Mouse (Mus musculus) left cerebral cortex, postnatal 36 days (tissue): ENCODE results near the gene Colq. TPM values are rescaled to one million over a fixed set of nuclear protein-coding genes. Genes with fewer than 3 reads are reported as not detected.
A peak's percentile ranks its signal among the peaks of the same experiment; 100 is the strongest.

Experiments used
- DNase-seq, 2 experiments: peaks; one replicate each; pipeline ENCODE4 v3.0.0; 2021 to 2022; ENCODE audit warnings: low spot score in 2 of 2, mixed read lengths in 1 of 2
- intact Hi-C: fragments of 180-260 bp; cut with DNase I; formaldehyde crosslinking; loops from one replicate; pipeline ENCODE4 v1.15.1; 2025
- total RNA-seq, 2 experiments: library from RNA; stranded (reverse); gene quantifications; 2 replicates each; pipeline ENCODE4 v1.2.3; 2021

The Colq gene
- total RNA-seq, 2 experiments from 2014 or later: 1.4 to 2.6 TPM

DNA sequence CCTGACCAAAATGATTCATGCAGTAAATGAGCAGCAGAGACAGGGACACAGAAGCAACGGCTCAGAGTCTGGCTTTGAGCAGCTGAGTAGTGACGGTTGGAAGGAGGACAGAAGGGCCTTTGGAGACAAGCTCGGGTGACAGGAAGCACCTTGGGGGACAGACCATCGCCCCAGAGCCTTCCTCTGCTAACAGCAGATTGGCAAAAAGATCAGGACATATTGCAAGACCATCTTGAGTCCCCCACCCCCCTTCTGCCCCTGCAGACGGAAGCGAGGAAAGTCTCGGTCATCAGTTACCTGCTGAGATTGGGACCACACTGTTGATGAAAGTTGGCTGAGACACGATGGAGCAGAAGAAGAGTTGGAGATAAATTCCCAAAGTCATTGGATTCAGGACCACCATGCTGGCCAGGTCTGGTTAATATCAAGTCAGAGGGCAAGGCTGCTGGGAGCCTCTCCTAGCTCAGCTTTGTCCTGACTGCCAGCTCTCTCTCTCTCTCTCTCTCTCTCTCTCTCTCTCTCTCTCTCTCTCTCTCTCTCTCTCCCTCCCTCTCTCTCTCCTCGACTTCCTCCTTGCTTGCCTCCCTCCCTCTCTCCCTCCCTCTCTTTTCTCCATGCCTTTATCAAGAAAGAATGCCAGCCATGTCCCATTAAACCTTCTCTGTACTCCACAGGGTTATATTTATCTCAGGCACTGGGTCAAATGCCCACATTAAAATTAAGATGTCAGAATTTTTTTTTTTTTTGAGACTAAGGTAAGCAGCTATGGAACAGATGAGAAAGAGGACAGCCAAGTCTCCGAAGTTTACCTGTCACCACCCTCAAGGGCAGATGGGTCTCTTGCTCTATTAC is 14.1 kb downstream of the Colq start:
- intact Hi-C loops: no loop called here
- DNase-seq: no peak

DNA sequence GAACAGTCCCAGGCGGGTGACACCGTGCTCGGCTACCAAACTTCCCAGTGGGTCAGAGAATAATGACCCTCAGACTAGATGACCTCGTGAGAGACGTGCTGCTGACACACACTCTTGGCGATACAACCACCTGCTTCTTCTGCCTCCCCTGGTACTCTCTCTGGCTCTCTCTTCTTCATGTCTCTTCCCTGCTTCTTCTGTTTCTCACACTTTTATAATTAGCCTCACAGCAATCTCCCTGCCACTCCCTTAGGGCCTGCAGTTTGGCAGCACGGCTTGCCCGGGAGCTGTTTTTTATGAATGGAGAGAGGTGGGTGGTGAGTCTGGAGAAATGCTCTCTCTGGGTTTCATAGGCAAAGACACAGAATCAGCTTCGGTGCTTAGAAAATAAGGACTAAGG is 15.3 kb downstream of the Colq start:
- peak; percentile 47 to 50 for DNase-seq
- intact Hi-C loops: no loop called here

DNA sequence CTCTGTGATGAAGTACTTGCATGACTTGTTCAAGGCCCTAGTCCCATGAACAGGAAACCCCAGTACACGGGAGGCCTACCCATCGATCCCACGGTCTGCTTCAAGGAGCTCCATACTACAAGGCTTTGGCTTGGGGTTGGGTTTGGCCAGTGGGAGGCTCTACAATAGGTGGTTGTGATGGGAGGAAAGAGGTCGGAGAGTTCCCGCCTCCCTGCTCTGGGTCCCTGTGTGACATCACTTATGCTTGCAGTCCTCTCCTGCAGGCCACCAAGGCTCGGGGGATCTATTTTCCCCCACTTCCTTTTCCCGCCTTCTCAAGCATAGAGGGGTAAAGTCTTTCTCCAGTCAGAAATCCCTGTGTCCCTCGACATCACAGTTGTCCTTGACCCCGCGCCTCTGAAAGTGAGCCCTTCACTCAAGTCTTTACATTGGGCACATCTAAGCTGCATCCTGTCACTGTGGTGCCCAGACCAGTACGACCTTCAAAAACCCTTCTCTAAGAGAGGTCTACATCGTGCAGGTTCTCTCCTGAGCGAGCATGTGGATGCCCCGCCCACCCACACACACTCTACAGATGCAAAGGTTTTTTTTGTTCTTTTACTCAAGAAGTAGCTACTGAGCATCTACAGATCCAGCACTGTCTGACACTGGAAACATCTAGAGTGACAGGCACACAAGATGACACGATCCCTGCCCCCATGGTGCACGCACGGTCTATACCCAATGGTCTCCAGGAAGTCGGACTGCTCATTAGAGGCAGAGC is 16.1 kb downstream of the Colq start:
- no peak for DNase-seq
- intact Hi-C loops: no loop called here

DNA sequence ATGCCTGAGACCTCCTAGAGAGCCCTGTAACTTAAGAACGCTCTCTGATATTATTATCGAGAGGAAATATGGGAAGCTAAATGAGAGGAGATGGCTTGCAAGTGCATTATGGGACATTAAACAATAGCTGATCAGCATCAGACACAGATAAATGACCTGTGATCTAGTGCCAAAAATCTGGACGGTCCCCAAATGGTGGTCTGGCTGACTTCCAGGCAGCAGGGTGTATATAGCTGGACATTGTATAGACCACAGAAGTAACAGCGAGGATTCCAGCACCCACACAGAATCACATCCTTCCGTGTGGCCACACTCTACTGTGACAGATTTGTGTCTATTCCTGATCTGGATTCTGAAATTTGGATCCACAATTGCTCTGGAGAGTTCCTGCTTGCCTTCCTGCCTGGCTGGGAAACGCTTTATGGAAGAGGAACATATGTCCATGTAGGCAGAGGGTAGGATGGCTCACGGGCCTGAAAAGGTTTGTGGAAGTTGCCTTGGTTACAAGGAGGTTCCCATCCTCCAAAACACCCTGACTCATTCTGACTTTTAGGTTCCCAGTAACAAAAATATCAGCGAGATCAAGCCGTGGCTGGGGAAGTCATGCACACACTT is 18.5 kb downstream of the Colq start:
- DNase-seq: peak; percentile 58 to 73
- intact Hi-C loops: no loop called here

DNA sequence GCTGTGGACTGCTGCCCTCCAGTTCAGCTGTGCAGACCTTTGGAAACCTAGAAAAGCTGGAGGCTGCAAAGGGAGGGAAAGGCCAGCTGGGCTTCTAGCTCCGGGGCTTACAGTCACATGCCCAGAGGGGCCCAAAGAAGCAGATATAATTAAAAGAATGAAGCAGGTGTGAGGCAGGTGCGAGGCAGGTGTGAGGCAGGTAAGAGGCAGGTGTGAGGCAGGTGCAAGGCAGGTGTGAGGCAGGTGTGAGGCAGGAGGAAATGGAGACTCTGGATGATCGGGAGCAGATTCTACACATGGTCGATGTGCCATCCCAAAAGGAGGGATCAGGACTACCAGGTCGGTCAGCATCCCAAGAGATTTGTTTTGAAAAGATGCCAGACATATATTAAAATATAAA is 19.7 kb downstream of the Colq start:
- intact Hi-C loops: no loop called here
- no peak for DNase-seq

DNA sequence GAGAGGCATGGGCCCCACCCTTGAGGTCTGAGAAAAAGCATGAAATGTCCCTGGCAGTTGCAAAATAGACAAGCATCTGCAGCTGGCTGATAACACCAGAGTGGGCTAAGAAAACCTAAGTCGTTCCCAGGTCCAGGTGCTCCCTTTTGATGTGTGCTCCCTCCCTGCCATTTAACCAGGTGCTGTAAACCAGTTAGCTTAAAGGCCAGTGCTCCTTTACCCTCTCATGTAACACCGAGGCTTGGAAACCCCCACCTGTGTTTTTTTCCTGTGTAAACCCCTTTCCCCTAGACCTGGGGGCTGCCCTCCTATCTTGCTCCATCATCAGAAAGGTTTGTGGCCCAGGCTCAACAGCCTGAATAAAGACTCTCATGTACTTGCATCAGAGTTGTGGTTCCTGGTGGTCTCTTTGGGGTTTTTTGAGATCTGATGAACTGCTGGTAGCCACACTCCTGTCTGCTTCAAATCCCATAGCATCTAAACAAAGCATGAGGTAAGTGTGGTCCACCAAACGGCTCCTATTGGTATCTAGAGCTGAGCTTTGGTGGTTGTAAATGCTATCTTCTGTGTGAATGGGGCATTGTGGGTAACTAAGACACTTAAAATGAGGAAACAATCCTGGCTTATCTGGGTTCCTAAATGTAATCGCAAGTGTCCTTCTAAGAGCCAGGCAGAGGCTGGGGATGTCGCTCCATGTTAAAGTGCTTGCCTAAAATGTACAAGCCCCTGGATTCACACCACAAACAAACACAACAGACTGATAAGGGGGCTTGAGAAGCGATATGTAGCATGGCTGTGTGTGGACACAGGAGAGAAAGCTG is 20.8 kb downstream of the Colq start:
- DNase-seq: no peak
- intact Hi-C loops: no loop called here

DNA sequence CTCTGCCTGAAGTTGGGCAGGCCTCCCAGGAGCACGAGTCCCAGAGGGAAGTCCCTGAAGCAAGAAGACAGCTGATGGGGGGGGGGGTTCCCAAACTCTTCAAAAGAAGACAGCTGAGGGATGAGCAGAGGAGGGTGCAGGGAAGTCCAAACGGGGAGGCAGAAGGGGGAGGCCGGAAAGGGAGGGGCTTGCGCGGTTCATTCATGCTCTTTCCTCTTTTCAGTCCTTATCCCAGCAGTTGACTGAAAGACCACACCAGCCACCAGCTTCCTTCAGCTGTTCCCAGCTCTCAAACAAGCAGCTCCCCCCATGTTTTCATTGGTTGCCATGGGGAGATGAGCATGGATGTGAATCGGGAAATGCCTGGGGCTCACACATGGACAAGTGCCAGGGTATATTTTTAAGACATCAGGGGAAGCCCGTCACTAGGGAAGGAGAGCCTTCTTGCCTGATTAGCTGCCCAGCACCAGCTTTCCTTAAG is 22.0 kb downstream of the Colq start:
- no peak for DNase-seq
- intact Hi-C loops: no loop called here

DNA sequence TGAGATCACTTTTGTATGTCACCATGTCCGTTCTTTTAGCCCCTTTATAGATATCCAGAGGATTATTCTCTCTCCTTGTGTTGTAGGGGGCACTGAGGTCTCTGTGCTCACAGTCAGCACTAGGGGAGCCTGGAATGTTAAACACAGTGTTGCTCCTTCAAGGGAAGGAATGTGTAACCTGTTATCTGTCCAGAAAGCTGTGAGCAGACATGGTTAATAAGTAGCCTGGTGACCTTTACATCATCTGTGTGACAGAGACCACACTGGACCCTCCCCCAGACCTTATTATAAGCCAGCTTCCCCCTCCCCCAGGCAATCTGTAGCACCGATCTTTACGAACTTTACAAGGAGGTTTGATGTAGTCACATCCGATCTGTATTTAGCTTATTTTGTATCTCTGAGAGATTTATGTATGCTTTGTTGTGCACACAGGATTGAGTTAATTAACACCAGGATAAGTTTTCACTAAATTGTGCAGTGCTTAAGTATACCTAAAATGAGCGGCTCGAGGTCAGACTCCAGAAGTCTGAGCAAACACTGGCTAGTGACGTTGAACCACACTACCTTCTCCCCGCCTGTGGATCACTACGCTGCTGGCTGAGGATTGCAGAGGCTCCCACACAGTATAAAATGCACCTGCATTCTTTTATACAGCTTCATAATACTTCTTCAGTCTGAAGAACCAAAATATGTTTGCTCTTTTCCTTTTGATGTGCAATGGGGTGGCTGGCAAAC is 25.5 kb downstream of the Colq start:
- intact Hi-C loops: no loop called here
- DNase-seq: no peak

DNA sequence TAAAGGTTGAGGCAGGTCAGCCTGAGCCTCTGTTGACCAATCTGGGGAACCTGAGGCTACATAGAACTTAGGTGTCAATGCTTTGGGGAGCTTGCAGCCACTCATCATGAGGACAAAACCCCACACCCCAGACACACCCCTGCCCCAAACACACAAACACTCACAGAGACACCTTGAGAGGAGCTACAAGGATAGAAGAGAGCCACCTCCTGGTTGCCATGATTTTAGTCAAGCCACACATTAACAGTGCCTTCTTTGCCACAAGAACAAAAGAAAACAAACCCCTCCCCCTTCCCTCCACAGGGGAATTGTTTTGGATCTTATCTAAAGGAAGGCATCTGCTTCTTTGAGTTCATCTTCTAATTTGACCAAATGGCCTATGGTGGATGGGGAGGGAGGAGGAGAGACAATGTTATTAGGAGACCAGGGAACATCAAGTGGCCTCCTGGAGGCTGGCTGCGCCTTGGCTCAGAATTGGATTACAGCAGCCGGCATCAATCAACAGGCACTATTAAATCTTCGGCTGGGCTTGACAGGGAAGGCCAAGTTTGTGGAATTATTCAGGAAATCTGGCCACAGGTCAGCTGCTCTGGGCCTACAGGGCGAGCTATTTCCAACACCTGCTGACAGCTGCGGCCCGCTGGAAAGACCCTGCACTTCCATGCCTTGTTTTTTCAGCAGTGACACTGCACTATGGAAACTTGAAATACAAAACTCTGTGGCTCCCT is 26.5 kb downstream of the Colq start:
- DNase-seq: no peak
- intact Hi-C loops: loop anchor here (5.0 kb wide), 1 partner anchor 42 kb away; no protein-coding TSS in a partner anchor

DNA sequence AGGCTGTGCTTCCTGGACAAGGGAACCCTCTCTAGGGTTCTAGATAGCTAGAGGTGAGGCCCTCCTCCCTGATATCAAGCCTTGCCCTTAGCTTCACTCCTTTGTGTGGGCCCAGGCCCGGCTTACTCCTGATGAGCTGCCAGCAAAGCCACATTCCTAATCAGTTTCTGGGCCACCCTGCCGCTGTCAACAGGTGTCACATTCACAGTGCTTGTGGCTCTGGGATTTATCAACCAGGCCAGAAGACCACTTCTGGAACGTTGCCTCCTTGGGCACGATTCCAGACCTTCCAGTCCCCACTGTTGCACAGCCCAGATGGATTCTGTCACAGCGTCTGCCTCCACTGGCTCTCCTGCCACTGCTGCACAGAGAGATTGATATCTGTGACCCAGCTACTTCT is 30.3 kb downstream of the Colq start:
- no peak for DNase-seq
- intact Hi-C loops: loop anchor here (5.0 kb wide), 1 partner anchor 39 kb away; no protein-coding TSS in a partner anchor

DNA sequence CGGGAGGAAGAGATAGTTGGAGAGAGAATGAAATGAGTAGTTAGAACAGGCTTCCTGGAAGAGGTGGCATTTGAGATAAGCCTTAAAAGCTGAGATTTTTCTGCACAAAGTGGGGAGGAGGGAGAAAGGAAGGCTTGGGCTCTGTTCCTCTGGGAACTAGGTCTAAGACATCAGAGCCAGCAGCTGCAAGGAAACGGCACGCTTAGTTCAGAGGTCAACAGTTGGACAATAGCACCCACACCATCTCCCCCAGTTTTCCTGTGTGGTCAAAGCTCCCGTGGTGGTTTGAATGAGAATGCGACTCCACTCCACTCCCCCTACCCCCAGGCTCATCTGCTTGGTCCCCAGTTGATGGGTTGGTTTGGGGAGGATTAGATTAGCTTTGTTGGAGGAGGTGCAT is 31.9 kb downstream of the Colq start:
- DNase-seq: no peak
- intact Hi-C loops: no loop called here

DNA sequence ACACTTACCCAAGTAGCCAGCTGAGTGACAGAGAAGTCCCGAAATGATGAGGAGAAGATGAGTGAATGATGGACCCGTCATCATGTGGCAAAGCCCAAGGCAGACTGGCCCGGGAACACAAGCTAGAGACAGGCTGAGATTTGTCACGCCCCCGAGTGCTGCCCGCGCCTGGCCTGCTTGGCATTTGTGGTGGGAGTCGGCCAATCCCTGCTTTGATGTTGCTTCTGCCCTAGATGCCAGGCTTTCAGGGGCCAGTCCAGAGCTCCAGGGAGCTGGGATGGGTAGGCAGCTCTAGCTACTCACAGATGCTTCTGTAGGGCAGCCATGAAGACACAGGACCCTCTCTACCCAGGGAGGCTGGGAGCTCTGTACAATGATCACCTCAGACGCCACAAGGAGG is 33.4 kb downstream of the Colq start:
- DNase-seq: no peak
- intact Hi-C loops: no loop called here

DNA sequence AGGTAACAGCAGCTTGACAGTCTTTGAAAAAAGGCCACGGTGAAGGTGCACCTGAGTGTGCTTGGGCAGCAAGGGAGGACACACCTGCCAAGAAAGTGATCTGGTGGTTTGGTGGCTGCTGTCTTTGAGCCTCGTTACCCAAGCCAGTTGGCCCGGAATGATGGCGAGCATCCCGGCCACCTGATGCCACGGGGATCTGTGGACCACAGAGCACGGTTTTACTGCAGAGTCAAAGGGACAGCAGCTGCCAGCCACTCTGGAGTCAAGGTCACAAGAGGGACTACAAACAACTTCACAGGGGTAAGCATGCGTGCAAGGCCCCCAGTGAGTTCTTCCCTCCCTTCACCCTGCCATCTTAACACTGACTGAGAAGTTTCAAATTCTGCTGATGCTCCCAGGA is 33.9 kb downstream of the Colq start:
- DNase-seq: no peak
- intact Hi-C loops: no loop called here

DNA sequence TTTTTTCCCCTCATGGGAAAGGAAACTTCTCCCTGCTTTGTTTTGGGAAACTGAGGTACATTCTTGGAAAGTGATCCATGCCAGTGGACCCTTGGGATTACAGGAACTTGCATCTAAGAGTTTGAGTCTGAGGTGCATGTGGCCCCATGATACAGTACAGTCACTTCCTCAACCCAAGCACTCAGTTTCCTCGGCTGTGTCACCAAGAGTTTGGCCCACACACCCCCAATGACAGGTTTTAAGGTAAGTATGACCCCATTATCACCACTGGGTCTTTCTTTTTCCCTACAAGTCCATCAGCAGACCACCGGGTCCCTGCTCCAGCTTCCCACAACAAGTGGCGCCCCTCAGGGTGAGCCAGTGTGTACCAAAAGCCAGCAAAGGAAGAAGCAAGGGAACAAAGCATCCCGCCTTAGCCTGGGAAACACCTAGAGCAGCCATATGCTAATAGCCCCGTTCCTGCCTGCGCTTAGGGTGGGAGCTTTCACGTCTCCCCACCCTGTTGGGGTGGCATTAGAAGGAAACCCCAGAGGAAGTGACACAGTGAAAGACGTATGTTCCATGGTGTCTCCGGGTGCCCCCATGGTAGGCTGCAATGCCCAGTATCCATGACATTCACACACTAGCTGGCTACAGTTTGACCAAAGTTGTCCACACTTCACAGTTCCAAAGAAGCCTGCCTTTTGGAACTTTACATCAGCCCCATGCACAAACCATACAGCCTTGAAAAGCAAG is 34.5 kb downstream of the Colq start:
- DNase-seq: no peak
- intact Hi-C loops: no loop called here

DNA sequence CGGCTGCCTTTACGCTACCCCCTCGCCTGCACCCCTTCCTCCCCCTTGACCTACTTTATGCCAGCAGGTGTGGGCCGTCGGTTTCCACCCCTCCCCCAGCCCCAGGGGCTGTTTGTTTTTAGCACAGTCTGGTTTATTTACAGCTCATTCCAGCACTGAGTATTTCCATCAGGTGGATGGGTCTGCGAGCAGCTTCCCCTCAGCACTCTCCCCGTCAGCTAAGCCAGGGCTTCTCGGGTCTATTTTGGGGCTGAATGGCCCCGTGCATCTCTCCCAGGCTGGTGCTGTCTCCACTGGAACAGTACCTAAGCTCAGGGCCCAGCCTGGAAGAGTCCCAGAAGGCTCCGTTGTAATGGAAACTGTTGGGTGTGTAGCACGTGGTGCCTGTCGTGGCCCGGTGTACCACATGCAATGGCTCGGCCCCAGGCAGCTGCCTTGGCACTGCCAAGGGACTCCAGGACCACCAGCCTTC is 35.1 kb downstream of the Colq start:
- DNase-seq: no peak
- intact Hi-C loops: no loop called here

DNA sequence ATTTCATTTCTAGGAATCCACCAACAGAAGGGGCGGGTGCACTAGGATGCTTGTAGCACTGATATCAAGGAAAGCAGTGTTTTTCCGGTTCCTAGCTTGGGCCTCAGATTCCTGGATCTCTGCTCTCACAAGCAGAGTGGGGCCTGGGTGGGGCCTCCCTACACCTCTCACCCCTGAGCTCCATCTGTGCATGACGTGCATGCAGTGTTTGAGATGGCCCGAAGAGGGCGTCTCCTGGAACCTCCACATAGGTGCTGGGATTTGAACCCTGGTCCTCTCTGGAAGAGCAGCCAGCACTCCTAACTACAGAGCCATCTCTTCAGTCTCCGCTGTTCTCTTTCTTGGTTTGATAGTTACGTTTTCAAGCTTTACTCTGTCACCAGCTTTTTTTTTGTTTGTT is 36.1 kb downstream of the Colq start:
- intact Hi-C loops: no loop called here
- no peak for DNase-seq

DNA sequence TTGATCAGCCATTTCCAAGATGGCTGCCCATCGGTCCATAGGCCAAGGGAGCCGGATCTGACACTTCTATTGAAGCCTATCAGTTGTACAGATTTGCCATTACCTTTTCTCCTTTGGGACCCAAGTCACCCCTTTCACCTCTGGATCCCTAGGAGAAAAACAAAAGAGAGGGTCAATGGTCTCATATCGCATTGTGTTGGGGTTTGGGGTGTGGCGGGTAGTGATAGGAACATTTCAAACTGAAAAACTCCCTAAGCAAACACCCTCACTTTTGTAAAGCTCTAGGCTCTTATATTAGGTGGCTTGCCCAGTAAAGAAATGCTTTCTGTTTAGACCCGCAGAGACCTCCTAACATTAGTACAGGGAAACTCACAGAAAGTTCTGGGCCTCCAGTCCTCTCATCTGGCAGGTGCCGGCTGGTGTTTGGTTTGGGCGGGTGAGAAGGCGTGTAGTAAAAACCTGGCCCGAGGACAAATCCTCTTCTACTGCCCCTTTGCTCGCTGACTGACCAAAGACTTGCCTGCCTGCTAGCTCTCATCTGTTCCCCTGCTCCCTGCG is 47.2 kb downstream of the Colq start:
- intact Hi-C loops: no loop called here
- DNase-seq: no peak
